Mouse (Mus musculus) G1E (cell line): Measurements from ENCODE around the gene D230025D16Rik.

Source experiments
- CTCF ChIP-seq: IDR thresholded peaks from 2 replicates; pipeline ENCODE4 v1.5.1; 2012; ENCODE audit warnings: low read depth, low read length, inconsistent platforms, mixed read lengths
- GATA1 ChIP-seq: IDR thresholded peaks from 2 replicates; pipeline ENCODE4 v1.6.1; 2012; ENCODE audit warnings: borderline replicate concordance, low read length, inconsistent platforms, mixed read lengths
- POLR2AphosphoS5 ChIP-seq: IDR thresholded peaks from 2 replicates; pipeline ENCODE4 v1.6.1; 2012; ENCODE audit warnings: low read depth, low read length, inconsistent platforms; ENCODE audit not compliant: insufficient replicate concordance
- TAL1 ChIP-seq: conservative IDR thresholded peaks from 2 replicates; pipeline ENCODE4 v1.6.1; 2012; ENCODE audit warnings: low read depth, low read length, inconsistent platforms, mixed read lengths

- TF ChIP-seq GATA1, result no peak
- no peak for TF ChIP-seq CTCF
- no peak for TF ChIP-seq POLR2AphosphoS5
- no peak for TF ChIP-seq TAL1
Observed at GRCm38 (mm10) chr8:105254966-105255350, 30.0 kb downstream of the D230025D16Rik start, which contains the start of gene B3gnt9.
